Comparison of ENCODE assay signal across 12 mouse cellular contexts in the genomic region with DNA sequence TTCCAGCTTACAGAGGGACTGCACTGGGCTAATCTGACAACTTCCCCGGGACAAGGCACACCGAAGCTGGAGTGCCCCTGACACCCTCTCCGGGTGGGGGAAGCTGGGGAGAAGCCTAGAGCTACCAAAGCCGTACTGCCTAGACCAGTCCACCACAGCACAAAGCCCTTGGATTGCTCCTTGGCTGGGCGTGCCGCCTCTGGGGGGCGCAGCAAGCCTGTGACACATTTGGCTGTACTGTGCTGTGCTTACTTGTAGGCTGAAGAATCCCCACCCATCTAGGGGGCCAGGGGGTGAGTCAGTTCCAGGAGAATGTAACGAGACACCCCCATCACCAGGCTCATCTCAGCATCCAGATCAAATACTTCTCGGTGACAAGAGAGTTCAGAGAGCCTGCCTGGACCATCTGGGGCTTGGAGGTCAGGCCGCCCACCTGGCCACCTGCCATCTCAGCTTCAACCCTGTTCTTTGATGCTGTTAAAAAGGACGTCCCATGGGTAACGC. TPM values are rescaled to one million over a fixed set of nuclear protein-coding genes. Genes with fewer than 3 reads are reported as not detected.
DNase-seq lines count a peak whose midpoint lies in the region; ATAC-seq lines count a peak whose summit lies in the region.
"Had no signal": no experiment of that assay in that cellular context is flagged by ENCODE, and none has a peak within 500 bp of the region (broad histone marks: within the 10 kb centered on the region; RNA-seq: fewer than 3 reads in every experiment).

No protein-coding gene starts in this region.

- no peak overlapping the region for H3K4me2 ChIP-seq in intestine, embryonic 16.5 days (ENCODE audit: low read depth, low read length)
- H3K4me2 ChIP-seq in intestine, embryonic 15.5 days (replicated peaks) = no peak overlapping the region
- H3K4me2 ChIP-seq: neural tube, embryonic 13.5 days; stomach, embryonic 15.5 days had no signal

- WGBS in intestine, embryonic 16.5 days = 73% methylated on average over 12 of the region's 12 CpGs
- WGBS in intestine, embryonic 15.5 days = 69% methylated on average over 12 of the region's 12 CpGs
- 81% methylated on average over 12 of the region's 12 CpGs for WGBS in midbrain, embryonic 10.5 days

- H3K4me1 ChIP-seq in intestine, embryonic 16.5 days (ENCODE audit: control insufficient read depth, insufficient read depth, low read length) = 0 out of 2 replicates have a peak, but pooled peaks cover 6% of the 10 kb centered on the region
- H3K4me1 ChIP-seq in intestine, embryonic 15.5 days (replicated peaks) = 0 out of 2 replicates have a peak, but pooled peaks cover 3% of the 10 kb centered on the region
- no peaks in the 10 kb centered on the region for H3K4me1 ChIP-seq in midbrain, embryonic 10.5 days
- H3K4me1 ChIP-seq: forebrain, embryonic 10.5 days; neural tube, embryonic 13.5 days; stomach, embryonic 15.5 days had no signal

- peaks cover 6% of the 10 kb centered on the region for H3K36me3 ChIP-seq in intestine, embryonic 16.5 days (ENCODE audit: control insufficient read depth, insufficient read depth, low read length)
- H3K36me3 ChIP-seq in intestine, embryonic 15.5 days = peaks cover 25% of the 10 kb centered on the region
- peaks cover 96% of the 10 kb centered on the region for H3K36me3 ChIP-seq in midbrain, embryonic 10.5 days

- H3K4me3 ChIP-seq in intestine, embryonic 16.5 days (ENCODE audit: low read length) = no peak overlapping the region
- no peak overlapping the region for H3K4me3 ChIP-seq in intestine, embryonic 15.5 days (replicated peaks)
- no peak overlapping the region for H3K4me3 ChIP-seq in midbrain, embryonic 10.5 days
- H3K4me3 ChIP-seq: forebrain, embryonic 10.5 days; neural tube, embryonic 13.5 days; stomach, embryonic 15.5 days had no signal

- DNase-seq in urinary bladder, postnatal 25 days (ENCODE audit: low spot score) = peak; percentile 32
- no peak for DNase-seq in urinary bladder, adult 2 months (ENCODE audit: low spot score)
- DNase-seq in T-cell, adult 2 months (ENCODE audit: low spot score) = no peak
- no peak for DNase-seq in cerebellum, postnatal 36 days
- DNase-seq in midbrain, embryonic 10.5 days (ENCODE audit: low spot score) = no peak

- 0 out of 2 replicates have a peak, but pooled peaks have one; percentile 48 for ATAC-seq in intestine, embryonic 16.5 days
- no peak for ATAC-seq in intestine, embryonic 15.5 days
- ATAC-seq in granulocyte monocyte progenitor cell, adult 5-6 weeks (replicated peaks; ENCODE audit: poor library complexity, severe bottlenecking) = 0 out of 2 replicates have a peak, but pooled peaks have one; percentile 28
- ATAC-seq: Patski had no signal

- no peaks in the 10 kb centered on the region for H3K27me3 ChIP-seq in intestine, embryonic 16.5 days (replicated peaks; ENCODE audit: control insufficient read depth, insufficient read depth, low read length)
- H3K27me3 ChIP-seq in intestine, embryonic 15.5 days (replicated peaks) = no peaks in the 10 kb centered on the region
- H3K27me3 ChIP-seq in midbrain, embryonic 10.5 days (ENCODE audit: low read depth, poor library complexity, severe bottlenecking) = no peaks in the 10 kb centered on the region
- H3K27me3 ChIP-seq: neural tube, embryonic 13.5 days; Patski; stomach, embryonic 15.5 days had no signal

- no peaks in the 10 kb centered on the region for H3K9me3 ChIP-seq in intestine, embryonic 16.5 days (ENCODE audit: control insufficient read depth, low read length)
- H3K9me3 ChIP-seq in intestine, embryonic 15.5 days = no peaks in the 10 kb centered on the region
- H3K9me3 ChIP-seq in midbrain, embryonic 10.5 days (replicated peaks) = no peaks in the 10 kb centered on the region
- H3K9me3 ChIP-seq: forebrain, embryonic 10.5 days; neural tube, embryonic 13.5 days; stomach, embryonic 15.5 days had no signal

- no peak overlapping the region for H3K27ac ChIP-seq in intestine, embryonic 16.5 days (ENCODE audit: low read length)
- no peak overlapping the region for H3K27ac ChIP-seq in intestine, embryonic 15.5 days
- no peak overlapping the region for H3K27ac ChIP-seq in midbrain, embryonic 10.5 days (replicated peaks)
- H3K27ac ChIP-seq: forebrain, embryonic 10.5 days; neural tube, embryonic 13.5 days; stomach, embryonic 15.5 days had no signal

- no peak overlapping the region for H3K9ac ChIP-seq in intestine, embryonic 16.5 days (ENCODE audit: low read depth, low read length)
- H3K9ac ChIP-seq in intestine, embryonic 15.5 days = no peak overlapping the region
- H3K9ac ChIP-seq: neural tube, embryonic 13.5 days; stomach, embryonic 15.5 days had no signal

RNA-seq across cellular contexts. Expression of a gene that starts 10.9 kb away (rescaled TPM):
- polyA plus RNA-seq in intestine, embryonic 16.5 days (2015; fragmentation: Nextera tagmentation; extraction: Ambion mirVana) = 27.2 and 29.8 TPM in 2 replicates
- 21.8 and 34.2 TPM in 2 replicates for polyA plus RNA-seq in intestine, embryonic 15.5 days (2015; fragmentation: Nextera tagmentation; extraction: Ambion mirVana)
- 13.8 and 15.2 TPM in 2 replicates for polyA plus RNA-seq in urinary bladder, adult 2 months (2012; rRNA removed)
- 5.5 and 8.7 TPM in 2 replicates for total RNA-seq in granulocyte monocyte progenitor cell, adult 5-6 weeks (2014; fragmentation: Nextera tagmentation)
- total RNA-seq in granulocyte monocyte progenitor cell, adult 5-6 weeks (2017) = 4.4 and 9.4 TPM in 2 replicates
- polyA plus RNA-seq in midbrain, embryonic 10.5 days (2016; fragmentation: Nextera tagmentation; extraction: Ambion mirVana) = 19.9 and 20.2 TPM in 2 replicates

RNA-seq across cellular contexts. Expression of a gene that starts 33.0 kb away (rescaled TPM):
- 0.15 and 0.18 TPM in 2 replicates for polyA plus RNA-seq in intestine, embryonic 16.5 days (2015; fragmentation: Nextera tagmentation; extraction: Ambion mirVana)
- polyA plus RNA-seq in intestine, embryonic 15.5 days (2015; fragmentation: Nextera tagmentation; extraction: Ambion mirVana) = 0.13 and 0.23 TPM in 2 replicates
- polyA plus RNA-seq in urinary bladder, adult 2 months (2012; rRNA removed) = 1.6 and 1.7 TPM in 2 replicates
- total RNA-seq in granulocyte monocyte progenitor cell, adult 5-6 weeks (2014; fragmentation: Nextera tagmentation) = 0.15 TPM in 1 of 2 replicates, not detected in the other
- 0.13 and 0.93 TPM in 2 replicates for total RNA-seq in granulocyte monocyte progenitor cell, adult 5-6 weeks (2017)
- polyA plus RNA-seq in midbrain, embryonic 10.5 days (2016; fragmentation: Nextera tagmentation; extraction: Ambion mirVana) = 0.04 and 0.10 TPM in 2 replicates
- polyA plus RNA-seq: Patski had no signal

RNA-seq across cellular contexts. Expression of a gene that starts 36.0 kb away (rescaled TPM):
- 30.0 TPM in 2 replicates for polyA plus RNA-seq in intestine, embryonic 16.5 days (2015; fragmentation: Nextera tagmentation; extraction: Ambion mirVana)
- 30.8 and 31.8 TPM in 2 replicates for polyA plus RNA-seq in intestine, embryonic 15.5 days (2015; fragmentation: Nextera tagmentation; extraction: Ambion mirVana)
- polyA plus RNA-seq in urinary bladder, adult 2 months (2012; rRNA removed) = 38.4 and 47.7 TPM in 2 replicates
- not detected in 2 replicates for total RNA-seq in granulocyte monocyte progenitor cell, adult 5-6 weeks (2014; fragmentation: Nextera tagmentation)
- not detected in 2 replicates for total RNA-seq in granulocyte monocyte progenitor cell, adult 5-6 weeks (2017)
- polyA plus RNA-seq in midbrain, embryonic 10.5 days (2016; fragmentation: Nextera tagmentation; extraction: Ambion mirVana) = 80.7 and 99.3 TPM in 2 replicates

RNA-seq across cellular contexts. Expression of a gene that starts 48.4 kb away (rescaled TPM):
- polyA plus RNA-seq in intestine, embryonic 16.5 days (2015; fragmentation: Nextera tagmentation; extraction: Ambion mirVana) = 1.9 and 2.4 TPM in 2 replicates
- 2.4 TPM in 2 replicates for polyA plus RNA-seq in intestine, embryonic 15.5 days (2015; fragmentation: Nextera tagmentation; extraction: Ambion mirVana)
- 11.8 and 16.8 TPM in 2 replicates for polyA plus RNA-seq in urinary bladder, adult 2 months (2012; rRNA removed)
- total RNA-seq in granulocyte monocyte progenitor cell, adult 5-6 weeks (2014; fragmentation: Nextera tagmentation) = 0.21 TPM in 1 of 2 replicates, not detected in the other
- 0.67 and 1.1 TPM in 2 replicates for total RNA-seq in granulocyte monocyte progenitor cell, adult 5-6 weeks (2017)
- 0.86 and 1.4 TPM in 2 replicates for polyA plus RNA-seq in midbrain, embryonic 10.5 days (2016; fragmentation: Nextera tagmentation; extraction: Ambion mirVana)
- polyA plus RNA-seq: Patski had no signal
